In the genomic region with DNA sequence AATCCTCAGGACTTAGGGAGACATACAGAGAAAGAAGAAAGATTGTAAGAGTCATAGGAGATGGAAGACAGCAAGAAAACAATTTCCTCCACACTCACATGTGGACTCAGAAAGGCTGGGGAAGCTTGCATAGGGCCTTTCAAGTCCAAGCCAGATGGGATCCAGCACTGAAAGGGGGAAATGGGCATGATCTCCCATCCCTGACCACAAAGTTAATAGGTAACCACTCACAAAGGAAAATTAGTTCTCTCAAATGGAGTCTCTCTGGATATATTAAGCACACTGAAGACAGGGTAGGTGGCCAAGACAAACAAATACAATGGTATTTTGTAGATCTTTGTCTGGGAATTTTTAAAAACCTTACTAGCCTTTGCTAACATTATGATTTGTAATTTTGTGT, we compare ENCODE assay signal across 27 mouse cellular contexts. TPM values are rescaled to one million over a fixed set of nuclear protein-coding genes. Genes with fewer than 3 reads are reported as not detected.
DNase-seq lines count a peak whose midpoint lies in the region; ATAC-seq lines count a peak whose summit lies in the region.
"Had no signal": no experiment of that assay in that cellular context is flagged by ENCODE, and none has a peak within 500 bp of the region (broad histone marks: within the 10 kb centered on the region; RNA-seq: fewer than 3 reads in every experiment).

No protein-coding gene starts in this region.

- peaks cover 3% of the 10 kb centered on the region; the same call in 1 of the 2 replicates for H3K27me3 ChIP-seq in kidney, embryonic 16.5 days (ENCODE audit: insufficient read depth, low read length)
- H3K27me3 ChIP-seq: forebrain, embryonic 12.5 days; forebrain, embryonic 15.5 days; heart, embryonic 13.5 days had no signal

- H3K4me3 ChIP-seq in kidney, embryonic 16.5 days (ENCODE audit: low read length): no peak overlapping the region
- H3K4me3 ChIP-seq: embryonic facial prominence, embryonic 10.5 days; embryonic facial prominence, embryonic 13.5 days; erythroblast, embryonic 14.5 days; forebrain, embryonic 12.5 days; forebrain, embryonic 15.5 days; heart, embryonic 10.5 days; heart, embryonic 13.5 days had no signal

- no peaks in the 10 kb centered on the region for H3K9me3 ChIP-seq in kidney, embryonic 16.5 days (ENCODE audit: low read length)
- H3K9me3 ChIP-seq: embryonic facial prominence, embryonic 10.5 days; embryonic facial prominence, embryonic 13.5 days; forebrain, embryonic 12.5 days; forebrain, embryonic 15.5 days; heart, embryonic 10.5 days; heart, embryonic 13.5 days had no signal

- H3K27ac ChIP-seq in kidney, embryonic 16.5 days (ENCODE audit: low read length): no peak overlapping the region
- H3K27ac ChIP-seq: embryonic facial prominence, embryonic 10.5 days; embryonic facial prominence, embryonic 13.5 days; forebrain, embryonic 12.5 days; forebrain, embryonic 15.5 days; heart, embryonic 10.5 days; heart, embryonic 13.5 days; hindbrain, embryonic 14.5 days had no signal

- ATAC-seq in kidney, embryonic 16.5 days (ENCODE audit: low FRiP score, low TSS enrichment): 0 out of 2 replicates have a peak, but pooled peaks have one; percentile 39
- ATAC-seq: activated CD4-positive, CD25-positive, alpha-beta regulatory T cell, adult 4 months; CD4-positive, CD25-positive, alpha-beta regulatory T cell, adult 4 months; forebrain, embryonic 15.5 days had no signal

- H3K36me3 ChIP-seq in kidney, embryonic 16.5 days (ENCODE audit: insufficient read depth, low read length): peaks cover 11% of the 10 kb centered on the region; the same call in 1 of the 2 replicates

- no peak overlapping the region for H3K9ac ChIP-seq in kidney, embryonic 16.5 days (replicated peaks; ENCODE audit: low read length)
- H3K9ac ChIP-seq: embryonic facial prominence, embryonic 13.5 days; forebrain, embryonic 12.5 days; forebrain, embryonic 15.5 days; heart, embryonic 13.5 days; hindbrain, embryonic 14.5 days had no signal

- no peak overlapping the region for H3K4me2 ChIP-seq in kidney, embryonic 16.5 days (replicated peaks; ENCODE audit: low read depth, low read length)
- H3K4me2 ChIP-seq: embryonic facial prominence, embryonic 13.5 days; forebrain, embryonic 12.5 days; forebrain, embryonic 15.5 days; heart, embryonic 13.5 days; hindbrain, embryonic 14.5 days had no signal

- H3K4me1 ChIP-seq in kidney, embryonic 16.5 days (ENCODE audit: insufficient read depth, low read length): no peaks in the 10 kb centered on the region
- H3K4me1 ChIP-seq: embryonic facial prominence, embryonic 10.5 days; embryonic facial prominence, embryonic 13.5 days; forebrain, embryonic 12.5 days; heart, embryonic 10.5 days had no signal

- DNase-seq in kidney, adult 8-10 months: peak; percentile 18 to 20
- no peak for DNase-seq in kidney, adult 18-20 months
- DNase-seq in kidney, postnatal 4 days: no peak
- DNase-seq in kidney, postnatal 36 days: peak; percentile 6 to 27
- DNase-seq in heart, adult 9 months (ENCODE audit: low spot score in 2 of 2): no peak
- DNase-seq: adrenal gland, adult 8-10 months; adrenal gland, postnatal 25 days; cerebellum, adult 11-12 months; cerebellum, adult 8-10 months; cerebellum, postnatal 10 days; cerebellum, postnatal 36 days; embryo, embryonic 11 days; gastrocnemius, postnatal 25 days; heart, adult 18-20 months; heart, postnatal 14 days; heart, postnatal 4 days had no signal

RNA-seq across cellular contexts. Expression of a gene that starts 6.1 kb away (rescaled TPM):
- 5.2 and 6.2 TPM in 2 replicates for polyA plus RNA-seq in kidney, embryonic 16.5 days (2015; fragmentation: Nextera tagmentation; extraction: Ambion mirVana)

RNA-seq across cellular contexts. Expression of a gene that starts 7.7 kb away (rescaled TPM):
- polyA plus RNA-seq in kidney, embryonic 16.5 days (2015; fragmentation: Nextera tagmentation; extraction: Ambion mirVana): 23.7 and 24.5 TPM in 2 replicates

RNA-seq across cellular contexts. Expression of a gene that starts 34.7 kb away (rescaled TPM):
- 76.5 and 82.1 TPM in 2 replicates for polyA plus RNA-seq in kidney, embryonic 16.5 days (2015; fragmentation: Nextera tagmentation; extraction: Ambion mirVana)

Comparison
In these comparisons a context has a peak if more than half of its experiments do, and no peak if none do; other contexts are left out.
1. DNase-seq: peak in kidney, adult 8-10 months (2 of 2) and kidney, postnatal 36 days (2 of 2); none in kidney, adult 18-20 months (single experiment), kidney, postnatal 4 days (0 of 2) and heart, adult 9 months (0 of 2).